10 mouse cellular contexts compared by ENCODE assay signal in genomic region chrX:106766812-106767211, GRCm38 (mm10).
DNase-seq lines count a peak whose midpoint lies in the region; ATAC-seq and TF ChIP-seq lines count a peak whose summit lies in the region.
"Had no signal": no experiment of that assay in that cellular context is flagged by ENCODE, and none has a peak within 500 bp of the region (broad histone marks: within the 10 kb centered on the region; RNA-seq: fewer than 3 reads in every experiment).

No protein-coding gene starts in this region.

- no peak overlapping the region for H3K4me3 ChIP-seq in embryonic facial prominence, embryonic 11.5 days (ENCODE audit: low read depth, low read length)
- H3K4me3 ChIP-seq in embryonic facial prominence, embryonic 10.5 days: no peak overlapping the region
- H3K4me3 ChIP-seq in limb, embryonic 14.5 days (replicated peaks; ENCODE audit: low read length): no peak overlapping the region
- no peak overlapping the region for H3K4me3 ChIP-seq in limb, embryonic 10.5 days
- H3K4me3 ChIP-seq: hindbrain, embryonic 15.5 days; neural tube, embryonic 13.5 days had no signal

- DNase-seq in embryonic facial prominence, embryonic 11.5 days (ENCODE audit: low spot score): peak; percentile 58
- DNase-seq in embryonic facial prominence, embryonic 10.5 days (ENCODE audit: low spot score): no peak
- peak; percentile 47 for DNase-seq in limb, embryonic 14.5 days (ENCODE audit: low spot score)
- no peak for DNase-seq in limb, embryonic 10.5 days (ENCODE audit: low spot score)
- DNase-seq in Patski (ENCODE audit: low read depth, low spot score): no peak
- peak; percentile 3 for DNase-seq in lung, postnatal 36 days
- no peak for DNase-seq in right cerebral cortex, postnatal 36 days (ENCODE audit: low spot score in 2 of 2)
- no peak for DNase-seq in spleen, adult 12 weeks (ENCODE audit: low spot score)

- no peak for TF ChIP-seq POLR2A in limb, embryonic 14.5 days (IDR thresholded peaks at IDR 0.05; ENCODE audit: borderline replicate concordance, extremely low read depth, insufficient read depth, insufficient read length)

- no peak overlapping the region for H3K27ac ChIP-seq in embryonic facial prominence, embryonic 11.5 days (replicated peaks; ENCODE audit: low read depth, low read length)
- no peak overlapping the region for H3K27ac ChIP-seq in embryonic facial prominence, embryonic 10.5 days (replicated peaks)
- H3K27ac ChIP-seq in limb, embryonic 14.5 days (replicated peaks; ENCODE audit: low read depth, low read length): no peak overlapping the region
- no peak overlapping the region for H3K27ac ChIP-seq in limb, embryonic 10.5 days
- H3K27ac ChIP-seq: hindbrain, embryonic 15.5 days; neural tube, embryonic 13.5 days had no signal

- WGBS in embryonic facial prominence, embryonic 11.5 days: 24% methylated on average over 1 of the region's 1 CpGs
- 22% methylated on average over 1 of the region's 1 CpGs for WGBS in embryonic facial prominence, embryonic 10.5 days
- WGBS in limb, embryonic 14.5 days: 21% methylated on average over 1 of the region's 1 CpGs
- WGBS in limb, embryonic 10.5 days: 25% methylated on average over 1 of the region's 1 CpGs

- no peaks in the 10 kb centered on the region for H3K9me3 ChIP-seq in embryonic facial prominence, embryonic 11.5 days (replicated peaks; ENCODE audit: control insufficient read depth, low read length)
- H3K9me3 ChIP-seq in embryonic facial prominence, embryonic 10.5 days: no peaks in the 10 kb centered on the region
- no peaks in the 10 kb centered on the region for H3K9me3 ChIP-seq in limb, embryonic 14.5 days (ENCODE audit: control insufficient read depth, low read length)
- H3K9me3 ChIP-seq in limb, embryonic 10.5 days (replicated peaks): no peaks in the 10 kb centered on the region
- H3K9me3 ChIP-seq: hindbrain, embryonic 15.5 days; neural tube, embryonic 13.5 days had no signal

- no peaks in the 10 kb centered on the region for H3K36me3 ChIP-seq in embryonic facial prominence, embryonic 11.5 days (replicated peaks; ENCODE audit: control insufficient read depth, insufficient read depth, low read depth, low read length)
- H3K36me3 ChIP-seq in embryonic facial prominence, embryonic 10.5 days (replicated peaks): no peaks in the 10 kb centered on the region
- no peaks in the 10 kb centered on the region for H3K36me3 ChIP-seq in limb, embryonic 14.5 days (ENCODE audit: control insufficient read depth, insufficient read depth, low read length)
- no peaks in the 10 kb centered on the region for H3K36me3 ChIP-seq in limb, embryonic 10.5 days
- H3K36me3 ChIP-seq: hindbrain, embryonic 15.5 days; neural tube, embryonic 13.5 days had no signal

- H3K4me2 ChIP-seq in embryonic facial prominence, embryonic 11.5 days (ENCODE audit: low read depth, low read length): no peak overlapping the region
- H3K4me2 ChIP-seq in limb, embryonic 14.5 days (replicated peaks; ENCODE audit: low read depth, low read length, severe bottlenecking): no peak overlapping the region
- H3K4me2 ChIP-seq: hindbrain, embryonic 15.5 days; neural tube, embryonic 13.5 days had no signal

- no peak for ATAC-seq in embryonic facial prominence, embryonic 11.5 days (replicated peaks; ENCODE audit: insufficient number of reproducible peaks, low FRiP score, low TSS enrichment, low read depth)
- ATAC-seq in limb, embryonic 14.5 days (ENCODE audit: low FRiP score, low read depth): no peak
- ATAC-seq in Patski: no peak

- CTCF ChIA-PET in Patski (lab: Charles Lee): interaction anchor here (1.2 to 1.5 kb wide), 2 partner anchors 186 to 189 kb away, joined by 3 to 9 read pairs; no protein-coding TSS in a partner anchor

- in situ Hi-C loops in Patski (cut with MboI; ENCODE audit: low pct_unique_long_range_greater_than_20kb): loop anchor here (5.0 to 25.0 kb wide), 2 partner anchors 185 to 305 kb away; partner anchors contain the start of gene Gm5127

- no peaks in the 10 kb centered on the region for H3K4me1 ChIP-seq in embryonic facial prominence, embryonic 11.5 days (ENCODE audit: control insufficient read depth, insufficient read depth, low read length)
- no peaks in the 10 kb centered on the region for H3K4me1 ChIP-seq in embryonic facial prominence, embryonic 10.5 days
- H3K4me1 ChIP-seq in limb, embryonic 14.5 days (ENCODE audit: control insufficient read depth, insufficient read depth, low read length): no peaks in the 10 kb centered on the region
- no peaks in the 10 kb centered on the region for H3K4me1 ChIP-seq in limb, embryonic 10.5 days
- H3K4me1 ChIP-seq: hindbrain, embryonic 15.5 days; neural tube, embryonic 13.5 days had no signal

- POLR2A ChIA-PET in Patski (lab: Charles Lee): no interaction called here

- H3K27me3 ChIP-seq in embryonic facial prominence, embryonic 11.5 days (ENCODE audit: control insufficient read depth, insufficient read depth, low read length): no peaks in the 10 kb centered on the region
- H3K27me3 ChIP-seq in embryonic facial prominence, embryonic 10.5 days (replicated peaks; ENCODE audit: low read depth, poor library complexity, severe bottlenecking): peaks cover 10% of the 10 kb centered on the region; the same call in 1 of the 2 replicates
- no peaks in the 10 kb centered on the region; the same call in 1 of the 2 replicates for H3K27me3 ChIP-seq in limb, embryonic 14.5 days (ENCODE audit: control insufficient read depth, insufficient read depth, low read length)
- peaks cover 24% of the 10 kb centered on the region for H3K27me3 ChIP-seq in limb, embryonic 10.5 days (ENCODE audit: low read depth, poor library complexity, severe bottlenecking)
- peaks cover 16% of the 10 kb centered on the region for H3K27me3 ChIP-seq in Patski
- H3K27me3 ChIP-seq: hindbrain, embryonic 15.5 days; neural tube, embryonic 13.5 days had no signal

- TF ChIP-seq CTCF in Patski (IDR thresholded peaks at IDR 0.05): peak; percentile 53

- no peak overlapping the region for H3K9ac ChIP-seq in embryonic facial prominence, embryonic 11.5 days (replicated peaks; ENCODE audit: low read length)
- no peak overlapping the region for H3K9ac ChIP-seq in limb, embryonic 14.5 days (ENCODE audit: low read depth, low read length, severe bottlenecking)
- H3K9ac ChIP-seq: hindbrain, embryonic 15.5 days; neural tube, embryonic 13.5 days had no signal

Comparison
In these comparisons a context has a peak if more than half of its experiments do, and no peak if none do; other contexts are left out.
1. DNase-seq: peak in embryonic facial prominence, embryonic 11.5 days (single experiment), limb, embryonic 14.5 days (single experiment) and lung, postnatal 36 days (single experiment); none in embryonic facial prominence, embryonic 10.5 days (single experiment), limb, embryonic 10.5 days (single experiment), Patski (single experiment), right cerebral cortex, postnatal 36 days (0 of 2) and spleen, adult 12 weeks (single experiment).